Mouse (Mus musculus): Measurements from ENCODE around the gene Pigx.

DNA sequence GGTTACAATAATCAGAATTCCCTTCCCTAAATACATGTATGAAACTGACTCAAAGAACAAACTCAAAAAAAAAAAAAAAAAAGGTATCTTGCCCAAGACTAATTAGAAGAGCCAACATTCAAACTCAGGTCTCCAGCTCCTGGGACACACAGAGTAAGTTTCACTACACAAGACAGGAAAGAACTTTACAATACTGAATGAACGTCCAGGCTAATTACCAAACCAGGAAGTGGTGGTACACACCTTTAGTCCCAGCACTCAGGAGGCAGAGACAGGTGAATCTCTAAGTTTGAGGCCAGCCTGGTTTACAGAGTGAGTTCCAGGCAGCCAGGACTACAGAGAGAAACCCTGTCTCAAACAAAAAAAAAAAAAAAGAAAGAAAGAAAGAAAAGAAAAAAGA, 23.8 kb downstream of the Pigx start:
- TF ChIP-seq POLR2A (IDR thresholded peaks at IDR 0.05; ENCODE audit: low read depth, low read length) (no peak), CTCF (conservative IDR thresholded peaks at IDR 0.05; ENCODE audit: insufficient read depth, insufficient read length, low read depth, low read length) (no peak)

Measured in kidney, adult 2 months (tissue).